Mouse (Mus musculus): ENCODE measurements at regions not wholly inside any gene's neighbourhood (a gene's known extent, or its start where the extent isn't known, plus 50 kb on each side); places are given as distances from the start of the nearest gene placed in this dataset.
"Not testable (repeated sequence)": the region's sequence is repeated elsewhere in the genome, so short reads cannot be mapped to it uniquely, and the experiment has no call there.

- no peak for DNase-seq (ENCODE audit: low spot score in 2 of 2)
Observed at GRCm38 (mm10) chr4:45654019-45654803, 121.9 kb upstream of the Shb start.

- DNase-seq (ENCODE audit: low spot score in 2 of 2): no peak
Observed at GRCm38 (mm10) chr4:45648884-45649577, 116.8 kb upstream of the Shb start.

- no peak for DNase-seq (ENCODE audit: low spot score in 2 of 2)
Observed at GRCm38 (mm10) chr4:45647514-45647913, 115.2 kb upstream of the Shb start.

- DNase-seq (ENCODE audit: low spot score in 2 of 2): no peak
Observed at GRCm38 (mm10) chr4:45642604-45643003, 110.3 kb upstream of the Shb start.

GRCm38 (mm10) chr4:45641272-45641671 lies 109.0 kb upstream of the Shb start:
- no peak for DNase-seq (ENCODE audit: low spot score in 2 of 2)

- no peak for DNase-seq (ENCODE audit: low spot score in 2 of 2)
Observed at GRCm38 (mm10) chr4:45640713-45641112, 108.4 kb upstream of the Shb start.

GRCm38 (mm10) chr4:45639397-45640034 lies 107.2 kb upstream of the Shb start:
- no peak for DNase-seq (ENCODE audit: low spot score in 2 of 2)

GRCm38 (mm10) chr4:45638411-45638810 lies 106.1 kb upstream of the Shb start:
- no peak for DNase-seq (ENCODE audit: low spot score in 2 of 2)

- no peak for DNase-seq (ENCODE audit: low spot score in 2 of 2)
Observed at GRCm38 (mm10) chr4:45631276-45632045, 99.2 kb upstream of the Shb start.

- no peak for DNase-seq (ENCODE audit: low spot score in 2 of 2)
Observed at GRCm38 (mm10) chr4:45625633-45626032, 93.4 kb upstream of the Shb start.

GRCm38 (mm10) chr4:45622017-45622416 lies 89.7 kb upstream of the Shb start:
- DNase-seq (ENCODE audit: low spot score in 2 of 2): no peak

GRCm38 (mm10) chr4:45617126-45617525 lies 84.9 kb upstream of the Shb start:
- no peak for DNase-seq (ENCODE audit: low spot score in 2 of 2)

- not testable (repeated sequence) for DNase-seq (ENCODE audit: low spot score in 2 of 2)
Observed at GRCm38 (mm10) chr4:45613498-45613897, 81.2 kb upstream of the Shb start.

GRCm38 (mm10) chr4:45612132-45612531 lies 79.9 kb upstream of the Shb start:
- DNase-seq (ENCODE audit: low spot score in 2 of 2): peak in 1 of 2 experiments; percentile 41

- DNase-seq (ENCODE audit: low spot score in 2 of 2): no peak
Observed at GRCm38 (mm10) chr4:45610937-45611336, 78.7 kb upstream of the Shb start.

GRCm38 (mm10) chr4:45606578-45606977 lies 74.3 kb upstream of the Shb start:
- DNase-seq (ENCODE audit: low spot score in 2 of 2): no peak

GRCm38 (mm10) chr4:45605681-45606080 lies 73.4 kb upstream of the Shb start:
- DNase-seq (ENCODE audit: low spot score in 2 of 2): no peak

GRCm38 (mm10) chr4:45604271-45604800 lies 72.1 kb upstream of the Shb start:
- DNase-seq (ENCODE audit: low spot score in 2 of 2): no peak

GRCm38 (mm10) chr4:45600520-45600919 lies 68.2 kb upstream of the Shb start:
- no peak for DNase-seq (ENCODE audit: low spot score in 2 of 2)

- DNase-seq (ENCODE audit: low spot score in 2 of 2): no peak
Observed at GRCm38 (mm10) chr4:45593435-45593991, 61.2 kb upstream of the Shb start.

- no peak for DNase-seq (ENCODE audit: low spot score in 2 of 2)
Observed at GRCm38 (mm10) chr4:45592766-45593165, 60.5 kb upstream of the Shb start.
